Mouse (Mus musculus) heart, postnatal 0 days (tissue): ENCODE results near the gene Btd. TPM values are rescaled to one million over a fixed set of nuclear protein-coding genes. Genes with fewer than 3 reads are reported as not detected.

Experiments
- ATAC-seq: fragments of 200-750 bp; cut with Nextera tagmentation; 2 replicates; pipeline ENCODE4 v1.8.0; 2017; ENCODE audit warnings: low read depth, moderate number of reproducible peaks, moderate library complexity; ENCODE audit not compliant: insufficient read depth
- DNase-seq: peaks from one replicate; pipeline ENCODE4 v3.0.0-alpha.2; 2016; ENCODE audit warnings: low spot score
- H3K27ac ChIP-seq: fragments of 300-500 bp; sonication (generic); 2 replicates; pipeline ENCODE4 v1.5.1; 2014; ENCODE audit warnings: low read depth, mild to moderate bottlenecking
- H3K27me3 ChIP-seq: fragments of 300-500 bp; sonication (generic); 2 replicates; pipeline ENCODE4 v1.6.1; 2014; ENCODE audit warnings: low read length, mixed read lengths; ENCODE audit not compliant: control insufficient read depth, insufficient read depth
- H3K36me3 ChIP-seq: fragments of 300-500 bp; sonication (generic); replicated peaks from 2 replicates; pipeline ENCODE4 v1.6.1; 2014; ENCODE audit warnings: low read length, mixed read lengths; ENCODE audit not compliant: control insufficient read depth, insufficient read depth
- H3K4me1 ChIP-seq: fragments of 300-500 bp; sonication (generic); 2 replicates; pipeline ENCODE4 v1.6.1; 2014; ENCODE audit warnings: antibody characterized with exemption; ENCODE audit not compliant: control insufficient read depth, insufficient read depth
- H3K4me2 ChIP-seq: fragments of 300-500 bp; sonication (generic); 2 replicates; pipeline ENCODE4 v1.6.1; 2014; ENCODE audit warnings: low read depth, mild to moderate bottlenecking, low read length, moderate library complexity
- H3K4me3 ChIP-seq: fragments of 300-500 bp; sonication (generic); 2 replicates; pipeline ENCODE4 v1.5.1; 2014; ENCODE audit warnings: low read depth, low read length
- H3K9ac ChIP-seq: fragments of 300-500 bp; sonication (generic); replicated peaks from 2 replicates; pipeline ENCODE4 v1.6.1; 2014; ENCODE audit warnings: low read depth, low read length, mixed read lengths
- H3K9me3 ChIP-seq: fragments of 300-500 bp; sonication (generic); replicated peaks from 2 replicates; pipeline ENCODE4 v1.6.1; 2016; ENCODE audit warnings: low read length; ENCODE audit not compliant: control insufficient read depth
- CTCF ChIP-seq: IDR thresholded peaks from 2 replicates; pipeline ENCODE4 v1.5.1; 2016; ENCODE audit warnings: antibody characterized with exemption, control low read depth, low read depth
- EP300 ChIP-seq: IDR thresholded peaks from 2 replicates; pipeline ENCODE4 v1.6.1; 2016; ENCODE audit warnings: antibody characterized with exemption, low read depth
- WGBS: fragments of 180-500 bp; shearing (Covaris S2); extraction: QIAGEN DNeasy Blood & Tissue Kit; methylation state at CpG from one replicate; pipeline ENCODE4 v1.1.7; 2014; 5-methylcytosine and 5-hydroxymethylcytosine counted together
- polyA plus RNA-seq: library from polyadenylated mRNA; unstranded; fragments of >200 nt; fragmentation: Nextera tagmentation; extraction: Ambion mirVana; gene quantifications from 2 replicates; pipeline ENCODE4 v1.2.1, GENCODE M21; 2015
- total RNA-seq: library from RNA; depleted of rRNA; stranded (reverse); fragments of >200 nt; gene quantifications from 2 replicates; pipeline ENCODE4 v1.2.3, GENCODE M21; 2014; ENCODE audit warnings: low replicate concordance

Btd gene
- total and polyA plus RNA-seq, 2 experiments from 2014 or later, result 15.0 to 29.0 TPM

DNA sequence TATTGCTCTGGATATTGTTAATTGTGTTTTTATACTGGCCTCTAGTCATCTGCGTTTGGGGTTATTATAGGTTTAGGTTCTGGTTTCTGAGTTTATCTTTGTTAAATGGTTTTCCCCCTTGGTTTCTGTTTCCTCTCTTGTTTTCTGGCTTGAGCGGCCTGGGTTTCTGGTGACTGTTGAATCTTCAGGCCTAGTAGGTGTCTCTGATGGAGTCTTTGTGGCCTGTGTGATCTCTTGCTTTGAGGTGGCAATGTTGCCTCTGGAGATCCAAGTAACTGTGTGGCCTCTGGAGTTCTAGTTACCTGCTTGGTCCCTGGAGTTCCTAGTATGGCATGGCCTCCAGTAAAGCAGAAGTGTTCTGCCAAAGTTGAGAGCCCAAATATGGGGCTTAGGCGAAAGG, 39.8 kb downstream of the Btd start:
- H3K4me2 ChIP-seq, result no peak overlapping the region
- ATAC-seq (no peak), DNase-seq (no peak)
- WGBS, result 87% methylated on average over 3 of the region's 3 CpGs
- H3K27ac ChIP-seq, result no peak overlapping the region
- peaks cover 4% of the 10 kb centered on the region; the same call in 1 of the 2 replicates for H3K4me1 ChIP-seq
- H3K9me3 ChIP-seq, result no peaks in the 10 kb centered on the region
- no peaks in the 10 kb centered on the region for H3K36me3 ChIP-seq
- H3K9ac ChIP-seq, result no peak overlapping the region
- no peak overlapping the region for H3K4me3 ChIP-seq
- H3K27me3 ChIP-seq, result no peaks in the 10 kb centered on the region
- TF ChIP-seq CTCF, result no peak
- no peak for TF ChIP-seq EP300

DNA sequence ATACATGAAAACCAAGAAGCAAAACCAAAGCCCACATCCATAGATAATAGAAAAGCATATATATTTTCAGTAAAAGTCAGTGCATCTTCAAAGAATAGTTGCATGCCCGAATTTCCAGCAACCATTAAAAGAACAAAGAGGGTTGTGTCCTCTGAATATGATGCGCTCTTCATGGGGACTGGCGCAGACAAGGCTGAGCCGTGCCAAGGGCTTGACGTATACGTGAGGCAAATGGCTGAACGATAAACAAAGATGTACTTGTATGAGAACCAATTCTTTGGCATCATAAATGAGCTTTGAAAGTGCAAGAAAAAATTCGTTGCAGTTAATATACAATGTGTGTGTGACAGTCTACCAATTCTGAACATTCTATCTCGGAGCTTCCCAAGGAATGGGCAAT, 40.5 kb downstream of the Btd start:
- H3K9ac ChIP-seq, result no peak overlapping the region
- no peaks in the 10 kb centered on the region for H3K9me3 ChIP-seq
- TF ChIP-seq CTCF, result no peak
- TF ChIP-seq EP300, result no peak
- ATAC-seq, result no peak
- WGBS, result 84% methylated on average over 9 of the region's 9 CpGs
- no peak for DNase-seq
- no peaks in the 10 kb centered on the region for H3K36me3 ChIP-seq
- H3K4me1 ChIP-seq, result peaks cover 4% of the 10 kb centered on the region; the same call in 1 of the 2 replicates
- no peaks in the 10 kb centered on the region for H3K27me3 ChIP-seq
- no peak overlapping the region for H3K4me3 ChIP-seq
- H3K4me2 ChIP-seq, result no peak overlapping the region
- H3K27ac ChIP-seq, result no peak overlapping the region

DNA sequence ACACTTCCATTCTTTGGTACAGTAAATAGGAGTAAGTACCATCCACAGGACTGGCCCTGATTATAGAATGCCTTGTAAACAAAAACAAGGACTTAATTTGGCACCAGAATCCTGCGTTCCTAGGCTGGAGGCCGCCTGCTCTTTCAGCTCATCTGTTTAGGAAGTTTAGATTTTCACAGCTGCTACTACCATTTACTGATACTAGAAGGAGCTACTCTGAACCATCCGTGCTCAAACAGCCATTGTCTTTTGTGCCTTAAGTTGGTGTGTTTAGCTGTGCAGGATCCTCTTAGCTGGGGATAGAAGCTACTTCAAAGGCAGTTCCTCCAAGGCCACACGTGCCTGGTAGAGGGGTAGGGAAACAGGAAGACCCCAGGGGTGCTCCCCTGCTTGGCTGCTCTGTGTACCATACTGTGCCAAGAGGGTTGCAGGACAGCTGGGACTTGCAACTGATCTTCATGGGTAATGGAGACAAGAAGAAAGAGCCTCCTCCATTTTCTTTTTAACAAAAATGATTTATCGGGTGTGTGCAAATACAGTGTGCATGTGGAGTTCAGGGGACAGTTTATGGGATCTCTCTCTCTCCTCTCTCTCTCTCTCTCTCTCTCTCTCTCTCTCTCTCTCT, 41.2 kb downstream of the Btd start:
- H3K4me2 ChIP-seq, result no peak overlapping the region
- H3K27ac ChIP-seq, result no peak overlapping the region
- H3K4me1 ChIP-seq, result peaks cover 4% of the 10 kb centered on the region; the same call in 1 of the 2 replicates
- no peak overlapping the region for H3K4me3 ChIP-seq
- no peak for DNase-seq
- TF ChIP-seq EP300, result no peak
- no peak for TF ChIP-seq CTCF
- H3K36me3 ChIP-seq, result no peaks in the 10 kb centered on the region
- no peak overlapping the region for H3K9ac ChIP-seq
- H3K27me3 ChIP-seq, result no peaks in the 10 kb centered on the region
- H3K9me3 ChIP-seq, result no peaks in the 10 kb centered on the region
- 62% methylated on average over 5 of the region's 5 CpGs for WGBS
- no peak for ATAC-seq

DNA sequence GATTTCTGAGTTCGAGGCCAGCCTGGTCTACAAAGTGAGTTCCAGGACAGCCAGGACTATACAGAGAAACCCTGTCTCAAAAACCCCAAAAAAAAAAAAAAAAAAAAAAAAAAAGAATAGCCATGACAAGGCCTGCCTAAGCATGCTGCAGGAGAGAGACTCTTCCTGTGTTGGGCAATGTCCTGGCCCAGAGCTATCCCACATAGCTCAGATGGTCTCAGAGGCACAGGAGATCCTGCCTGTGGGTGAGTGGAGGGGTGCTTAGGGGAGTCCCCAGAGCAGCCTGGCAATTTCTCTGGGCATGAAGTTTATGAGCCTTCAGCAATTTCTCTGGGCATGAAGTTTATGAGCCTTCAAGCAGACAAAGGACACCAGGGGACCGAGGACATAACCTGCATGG, 42.8 kb downstream of the Btd start:
- Histone ChIP-seq H3K27me3 (no peaks in the 10 kb centered on the region), H3K9me3 (no peaks in the 10 kb centered on the region), H3K4me2 (no peak overlapping the region), H3K4me1 (peaks cover 4% of the 10 kb centered on the region; the same call in 1 of the 2 replicates), H3K27ac (no peak overlapping the region), H3K9ac (no peak overlapping the region), H3K4me3 (no peak overlapping the region), H3K36me3 (no peaks in the 10 kb centered on the region)
- DNase-seq (no peak), ATAC-seq (no peak)
- TF ChIP-seq EP300, result no peak
- no peak for TF ChIP-seq CTCF
- whole genome bisulfite sequencing, result 73% methylated on average over 1 of the region's 2 CpGs

DNA sequence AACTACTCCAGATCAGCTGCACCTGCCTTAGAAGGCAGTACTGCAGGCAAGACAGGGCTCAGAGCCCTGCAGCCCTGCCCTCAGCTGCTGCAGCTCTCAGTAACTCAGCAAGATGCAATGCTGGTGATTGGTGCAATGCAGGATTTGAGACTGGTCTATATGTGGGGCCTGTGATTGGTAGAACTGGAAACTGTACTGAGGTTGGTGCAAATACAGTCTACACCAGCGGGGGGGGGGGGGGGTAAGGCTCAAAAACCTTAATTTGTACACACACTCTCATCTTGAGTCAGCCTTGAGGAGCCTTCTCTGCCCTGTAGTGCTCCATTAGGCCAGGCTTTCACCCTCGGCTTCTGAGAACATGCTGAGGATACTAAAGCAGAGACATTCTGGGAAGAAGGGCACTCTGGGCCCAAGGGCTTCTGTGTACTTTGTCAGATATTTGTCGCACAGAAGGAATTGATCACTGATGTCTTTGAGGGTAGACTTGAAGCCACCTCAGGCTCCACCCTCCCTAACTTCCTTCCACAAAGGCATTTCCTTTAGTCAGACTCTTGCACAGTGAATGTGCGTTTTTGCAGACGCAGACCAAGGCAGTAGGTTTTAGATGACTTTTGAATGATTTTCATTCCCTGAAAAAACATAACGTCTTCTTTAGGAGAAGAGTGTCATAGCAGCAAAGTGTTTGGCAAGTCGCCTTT, 43.7 kb downstream of the Btd start:
- no peaks in the 10 kb centered on the region for H3K36me3 ChIP-seq
- peaks cover 8% of the 10 kb centered on the region; the same call in 1 of the 2 replicates for H3K4me1 ChIP-seq
- no peak overlapping the region for H3K4me2 ChIP-seq
- ATAC-seq, result no peak
- H3K27me3 ChIP-seq, result no peaks in the 10 kb centered on the region
- no peak overlapping the region for H3K9ac ChIP-seq
- WGBS, result 61% methylated on average over 7 of the region's 7 CpGs
- no peak for DNase-seq
- TF ChIP-seq CTCF (no peak), EP300 (no peak)
- H3K4me3 ChIP-seq, result no peak overlapping the region
- H3K27ac ChIP-seq, result no peak overlapping the region
- no peaks in the 10 kb centered on the region for H3K9me3 ChIP-seq
